Mouse (Mus musculus): ENCODE measurements around the gene Sprr2a1. TPM values are rescaled to one million over a fixed set of nuclear protein-coding genes. Genes with fewer than 3 reads are reported as not detected.
"Not testable (repeated sequence)": the region's sequence is repeated elsewhere in the genome, so short reads cannot be mapped to it uniquely, and the experiment has no call there.

Gene Sprr2a1
- polyA plus RNA-seq, 1 experiment from 2014 or later, result not detected

DNA sequence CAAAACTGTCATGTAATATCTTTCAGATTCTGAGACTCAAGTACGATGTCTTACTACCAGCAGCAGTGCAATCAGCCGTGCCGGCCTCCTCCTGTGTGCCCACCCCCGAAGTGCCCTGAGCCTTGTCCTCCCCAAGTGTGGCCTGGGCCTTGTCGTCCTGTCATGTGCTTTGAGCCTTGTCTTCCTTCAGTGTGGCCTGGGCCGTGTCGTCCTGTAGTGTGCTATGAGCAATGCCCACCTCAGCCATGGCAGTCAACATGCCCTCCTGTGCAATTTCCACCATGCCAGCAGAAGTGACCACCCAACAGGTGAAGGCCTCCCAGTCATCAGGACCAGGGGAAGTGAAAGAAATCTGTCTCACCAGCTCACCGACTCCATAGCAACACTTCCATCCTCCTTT is 38.3 kb downstream of the Sprr2a1 start:
- not testable (repeated sequence) for H3K4me1 ChIP-seq (ENCODE audit: control insufficient read depth, insufficient read depth, low read length); DNase-seq (ENCODE audit: low spot score); H3K36me3 ChIP-seq (ENCODE audit: control insufficient read depth, insufficient read depth, low read length); H3K4me2 ChIP-seq (ENCODE audit: low read depth, severe bottlenecking); H3K27ac ChIP-seq (replicated peaks; ENCODE audit: low read depth, low read length); H3K4me3 ChIP-seq (ENCODE audit: low read depth, low read length); H3K9ac ChIP-seq (ENCODE audit: low read length); H3K9me3 ChIP-seq (ENCODE audit: control insufficient read depth, low read length); H3K27me3 ChIP-seq (ENCODE audit: control insufficient read depth, insufficient read depth, low read length)
- 0 out of 2 replicates have a peak, but pooled peaks have one; percentile 23 for ATAC-seq (ENCODE audit: insufficient number of reproducible peaks, low FRiP score, low TSS enrichment, low read depth)
- WGBS, result no CpG with 5 or more reads among the region's 8 CpGs

DNA sequence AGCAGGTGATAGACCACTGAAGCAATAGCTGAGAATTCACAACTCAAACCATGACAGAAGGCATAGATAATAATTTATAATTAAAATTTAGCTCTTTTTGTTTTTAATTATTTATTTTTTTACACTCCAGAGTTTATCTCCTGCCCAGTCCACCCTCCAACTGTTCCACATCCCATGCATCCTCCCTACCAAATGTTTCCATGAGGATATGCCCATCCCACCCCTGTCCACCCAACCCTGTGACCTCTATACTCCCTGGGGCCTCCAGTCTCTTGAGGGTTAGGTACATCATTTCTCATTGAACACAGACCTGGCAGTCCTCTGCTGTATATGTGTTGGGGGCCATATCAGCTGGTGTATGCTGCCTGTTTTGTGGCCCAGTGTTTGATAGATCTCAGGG is 42.9 kb downstream of the Sprr2a1 start:
- H3K36me3 ChIP-seq (ENCODE audit: control insufficient read depth, insufficient read depth, low read length); H3K9me3 ChIP-seq (ENCODE audit: control insufficient read depth, low read length); H3K4me2 ChIP-seq (ENCODE audit: low read depth, severe bottlenecking); H3K27ac ChIP-seq (replicated peaks; ENCODE audit: low read depth, low read length); H3K4me1 ChIP-seq (ENCODE audit: control insufficient read depth, insufficient read depth, low read length); H3K4me3 ChIP-seq (ENCODE audit: low read depth, low read length); H3K9ac ChIP-seq (ENCODE audit: low read length); DNase-seq (ENCODE audit: low spot score); H3K27me3 ChIP-seq (ENCODE audit: control insufficient read depth, insufficient read depth, low read length): not testable (repeated sequence)
- peak; percentile 58; the same call in 1 of the 2 replicates for ATAC-seq (ENCODE audit: insufficient number of reproducible peaks, low FRiP score, low TSS enrichment, low read depth)

DNA sequence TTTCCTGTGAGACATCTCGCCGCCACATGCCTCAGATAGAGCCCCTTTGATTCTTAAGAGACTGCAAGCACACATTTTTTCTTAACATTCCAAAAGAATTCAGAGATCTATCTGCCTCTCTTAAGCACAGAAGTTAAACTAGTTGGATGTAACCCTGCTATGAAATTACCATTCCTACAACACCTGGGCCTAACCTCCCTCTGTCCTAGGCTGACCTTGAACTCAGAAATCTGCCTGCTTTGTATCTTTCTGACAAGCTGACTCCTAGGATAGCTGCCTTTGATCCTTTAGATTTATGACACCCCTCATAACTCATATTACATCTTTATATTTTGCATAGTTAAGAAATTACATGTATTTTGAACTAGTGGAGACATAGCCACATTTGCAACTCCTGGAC is 47.9 kb downstream of the Sprr2a1 start:
- no CpG with 5 or more reads among the region's 2 CpGs for WGBS
- H3K27me3 ChIP-seq (ENCODE audit: control insufficient read depth, insufficient read depth, low read length), result not testable (repeated sequence)

More for the DNA sequence above, 47.9 kb downstream of the Sprr2a1 start:
- not testable (repeated sequence) for H3K9me3 ChIP-seq (ENCODE audit: control insufficient read depth, low read length); H3K27ac ChIP-seq (replicated peaks; ENCODE audit: low read depth, low read length); H3K36me3 ChIP-seq (ENCODE audit: control insufficient read depth, insufficient read depth, low read length); H3K4me2 ChIP-seq (ENCODE audit: low read depth, severe bottlenecking); DNase-seq (ENCODE audit: low spot score); H3K4me1 ChIP-seq (ENCODE audit: control insufficient read depth, insufficient read depth, low read length); H3K4me3 ChIP-seq (ENCODE audit: low read depth, low read length); H3K9ac ChIP-seq (ENCODE audit: low read length)
- peak; percentile 17; the same call in 1 of the 2 replicates for ATAC-seq (ENCODE audit: insufficient number of reproducible peaks, low FRiP score, low TSS enrichment, low read depth)

Other genes with a start within 250 kb of the Sprr2a1 start
- gene Pglyrp3, start 201.2 kb upstream of the Sprr2a1 start, polyA plus RNA-seq (2014; fragmentation: Nextera tagmentation; extraction: Ambion mirVana), result not detected in 2 replicates
- gene Lor, start 132.7 kb upstream of the Sprr2a1 start, polyA plus RNA-seq (2014; fragmentation: Nextera tagmentation; extraction: Ambion mirVana), result 0.69 and 1.2 TPM in 2 replicates
- gene Prr9, start 91.9 kb upstream of the Sprr2a1 start, polyA plus RNA-seq (2014; fragmentation: Nextera tagmentation; extraction: Ambion mirVana), result not detected in 2 replicates
- gene Lelp1, start 73.1 kb upstream of the Sprr2a1 start, polyA plus RNA-seq (2014; fragmentation: Nextera tagmentation; extraction: Ambion mirVana), result not detected in 2 replicates
- gene Sprr2a2, start 121 bp downstream of the Sprr2a1 start, polyA plus RNA-seq (2014; fragmentation: Nextera tagmentation; extraction: Ambion mirVana), result 0.37 TPM in 1 of 2 replicates, not detected in the other
- not detected in 2 replicates for gene Sprr2a3, start 69.6 kb downstream of the Sprr2a1 start, polyA plus RNA-seq (2014; fragmentation: Nextera tagmentation; extraction: Ambion mirVana)
- not detected in 2 replicates for gene Sprr2b, start 100.8 kb downstream of the Sprr2a1 start, polyA plus RNA-seq (2014; fragmentation: Nextera tagmentation; extraction: Ambion mirVana)
- gene Sprr2d, start 123.3 kb downstream of the Sprr2a1 start, polyA plus RNA-seq (2014; fragmentation: Nextera tagmentation; extraction: Ambion mirVana), result not detected in 2 replicates
- gene Sprr2e, start 136.3 kb downstream of the Sprr2a1 start, polyA plus RNA-seq (2014; fragmentation: Nextera tagmentation; extraction: Ambion mirVana), result not detected in 2 replicates
- not detected in 2 replicates for gene Sprr2f, start 149.4 kb downstream of the Sprr2a1 start, polyA plus RNA-seq (2014; fragmentation: Nextera tagmentation; extraction: Ambion mirVana)
- not detected in 2 replicates for gene Sprr2h, start 169.9 kb downstream of the Sprr2a1 start, polyA plus RNA-seq (2014; fragmentation: Nextera tagmentation; extraction: Ambion mirVana)
- gene Sprr2i, start 192.2 kb downstream of the Sprr2a1 start, polyA plus RNA-seq (2014; fragmentation: Nextera tagmentation; extraction: Ambion mirVana), result not detected in 2 replicates
- gene Sprr2j-ps, start 202.3 kb downstream of the Sprr2a1 start, polyA plus RNA-seq (2014; fragmentation: Nextera tagmentation; extraction: Ambion mirVana), result not detected in 2 replicates
- gene Gm9774, start 213.6 kb downstream of the Sprr2a1 start, polyA plus RNA-seq (2014; fragmentation: Nextera tagmentation; extraction: Ambion mirVana), result 4.9 and 5.8 TPM in 2 replicates
- gene Sprr2k, start 216.8 kb downstream of the Sprr2a1 start, polyA plus RNA-seq (2014; fragmentation: Nextera tagmentation; extraction: Ambion mirVana), result not detected in 2 replicates
- gene Sprr1b, start 223.0 kb downstream of the Sprr2a1 start, polyA plus RNA-seq (2014; fragmentation: Nextera tagmentation; extraction: Ambion mirVana), result not detected in 2 replicates
- not detected in 2 replicates for gene Sprr3, start 242.9 kb downstream of the Sprr2a1 start, polyA plus RNA-seq (2014; fragmentation: Nextera tagmentation; extraction: Ambion mirVana)